Mouse (Mus musculus) limb, embryonic 13.5 days (tissue): ENCODE data around the gene Eva1a. TPM values are rescaled to one million over a fixed set of nuclear protein-coding genes. Genes with fewer than 3 reads are reported as not detected.

Experiments used
- ATAC-seq: fragments of 200-750 bp; cut with Nextera tagmentation; 2 replicates; pipeline ENCODE4 v1.8.0; 2017; ENCODE audit warnings: low read depth, moderate number of reproducible peaks, moderate TSS enrichment; ENCODE audit not compliant: low FRiP score
- H3K27ac ChIP-seq: fragments of 300-500 bp; sonication (generic); 2 replicates; pipeline ENCODE4 v1.5.1; 2015; ENCODE audit warnings: inconsistent platforms, mild to moderate bottlenecking, moderate library complexity
- H3K27me3 ChIP-seq: fragments of 300-500 bp; sonication (generic); 2 replicates; pipeline ENCODE4 v1.6.1; 2015; ENCODE audit warnings: mild to moderate bottlenecking, inconsistent platforms
- H3K36me3 ChIP-seq: fragments of 300-500 bp; sonication (generic); 2 replicates; pipeline ENCODE4 v1.6.1; 2015; ENCODE audit warnings: inconsistent platforms, mild to moderate bottlenecking, moderate library complexity
- H3K4me1 ChIP-seq: fragments of 300-500 bp; sonication (generic); 2 replicates; pipeline ENCODE4 v1.6.1; 2015; ENCODE audit warnings: inconsistent platforms
- H3K4me2 ChIP-seq: fragments of 300-500 bp; sonication (generic); replicated peaks from 2 replicates; pipeline ENCODE4 v1.6.1; 2015; ENCODE audit warnings: inconsistent platforms, mild to moderate bottlenecking, moderate library complexity
- H3K4me3 ChIP-seq: fragments of 300-500 bp; sonication (generic); 2 replicates; pipeline ENCODE4 v1.5.1; 2015; ENCODE audit warnings: moderate library complexity, mild to moderate bottlenecking, inconsistent platforms
- H3K9ac ChIP-seq: fragments of 300-500 bp; sonication (generic); 2 replicates; pipeline ENCODE4 v1.6.1; 2015; ENCODE audit warnings: mild to moderate bottlenecking, inconsistent platforms
- H3K9me3 ChIP-seq: fragments of 300-500 bp; sonication (generic); 2 replicates; pipeline ENCODE4 v1.6.1; 2016; ENCODE audit warnings: inconsistent platforms
- WGBS: fragments of 180-500 bp; shearing (Covaris S2); methylation state at CpG from one replicate; pipeline ENCODE4 v1.1.7; 2015; 5-methylcytosine and 5-hydroxymethylcytosine counted together
- polyA plus RNA-seq: library from polyadenylated mRNA; unstranded; fragments of >200 nt; fragmentation: Nextera tagmentation; extraction: Ambion mirVana; gene quantifications from 2 replicates; pipeline ENCODE4 v1.2.1, GENCODE M21; 2015

The Eva1a gene
- polyA plus RNA-seq, 1 experiment from 2014 or later = 39.1 TPM

- WGBS = 100% methylated on average over 2 of the region's 2 CpGs
- no peak for ATAC-seq
- Histone ChIP-seq H3K4me3 (no peak overlapping the region), H3K4me2 (no peak overlapping the region), H3K27me3 (no peaks in the 10 kb centered on the region), H3K9ac (no peak overlapping the region), H3K36me3 (peaks cover 65% of the 10 kb centered on the region), H3K9me3 (0 out of 2 replicates have a peak, but pooled peaks cover 4% of the 10 kb centered on the region), H3K4me1 (peaks cover 6% of the 10 kb centered on the region; the same call in 1 of the 2 replicates), H3K27ac (no peak overlapping the region)
Measured at GRCm38 (mm10) chr6:82073011-82073410, 32.2 kb downstream of the Eva1a start.

- WGBS = 84% methylated on average over 3 of the region's 3 CpGs
Measured at GRCm38 (mm10) chr6:82073567-82073966, 32.7 kb downstream of the Eva1a start.

GRCm38 (mm10) chr6:82076364-82076763 lies 35.5 kb downstream of the Eva1a start:
- 84% methylated on average over 4 of the region's 4 CpGs for WGBS
- H3K4me1 ChIP-seq = no peaks in the 10 kb centered on the region
- H3K9ac ChIP-seq = no peak overlapping the region
- 0 out of 2 replicates have a peak, but pooled peaks cover 6% of the 10 kb centered on the region for H3K9me3 ChIP-seq
- no peak overlapping the region for H3K27ac ChIP-seq
- no peak overlapping the region for H3K4me2 ChIP-seq
- H3K4me3 ChIP-seq = no peak overlapping the region
- no peak for ATAC-seq
- no peaks in the 10 kb centered on the region for H3K27me3 ChIP-seq
- peaks cover 73% of the 10 kb centered on the region for H3K36me3 ChIP-seq

More at GRCm38 (mm10) chr6:82073567-82073966, 32.7 kb downstream of the Eva1a start:
- no peak overlapping the region for H3K27ac ChIP-seq
- H3K27me3 ChIP-seq = no peaks in the 10 kb centered on the region
- H3K4me1 ChIP-seq = peaks cover 6% of the 10 kb centered on the region; the same call in 1 of the 2 replicates
- no peak overlapping the region for H3K9ac ChIP-seq
- no peak for ATAC-seq
- H3K4me3 ChIP-seq = no peak overlapping the region
- H3K9me3 ChIP-seq = 0 out of 2 replicates have a peak, but pooled peaks cover 4% of the 10 kb centered on the region
- H3K36me3 ChIP-seq = peaks cover 65% of the 10 kb centered on the region
- no peak overlapping the region for H3K4me2 ChIP-seq

GRCm38 (mm10) chr6:82078875-82079274 lies 38.0 kb downstream of the Eva1a start:
- H3K36me3 ChIP-seq = peaks cover 60% of the 10 kb centered on the region
- ATAC-seq = no peak
- no peak overlapping the region for H3K9ac ChIP-seq
- 91% methylated on average over 4 of the region's 4 CpGs for WGBS
- no peak overlapping the region for H3K4me2 ChIP-seq
- no peaks in the 10 kb centered on the region for H3K27me3 ChIP-seq
- no peaks in the 10 kb centered on the region for H3K4me1 ChIP-seq
- H3K27ac ChIP-seq = no peak overlapping the region
- 0 out of 2 replicates have a peak, but pooled peaks cover 6% of the 10 kb centered on the region for H3K9me3 ChIP-seq
- H3K4me3 ChIP-seq = no peak overlapping the region

- no peak overlapping the region for H3K4me3 ChIP-seq
- H3K27me3 ChIP-seq = no peaks in the 10 kb centered on the region
- H3K9me3 ChIP-seq = 0 out of 2 replicates have a peak, but pooled peaks cover 10% of the 10 kb centered on the region
- no peaks in the 10 kb centered on the region for H3K4me1 ChIP-seq
- H3K27ac ChIP-seq = no peak overlapping the region
- peaks cover 62% of the 10 kb centered on the region for H3K36me3 ChIP-seq
- H3K9ac ChIP-seq = no peak overlapping the region
- H3K4me2 ChIP-seq = no peak overlapping the region
- ATAC-seq = no peak
- 80% methylated on average over 6 of the region's 6 CpGs for WGBS
Measured at GRCm38 (mm10) chr6:82083655-82084054, 42.8 kb downstream of the Eva1a start.

- no peaks in the 10 kb centered on the region for H3K4me1 ChIP-seq
- no peak overlapping the region for H3K4me3 ChIP-seq
- 76% methylated on average over 3 of the region's 3 CpGs for WGBS
- ATAC-seq = no peak
- H3K4me2 ChIP-seq = no peak overlapping the region
- H3K9ac ChIP-seq = no peak overlapping the region
- H3K36me3 ChIP-seq = peaks cover 62% of the 10 kb centered on the region
- 0 out of 2 replicates have a peak, but pooled peaks cover 10% of the 10 kb centered on the region for H3K9me3 ChIP-seq
- no peak overlapping the region for H3K27ac ChIP-seq
- H3K27me3 ChIP-seq = no peaks in the 10 kb centered on the region
Measured at GRCm38 (mm10) chr6:82084235-82084634, 43.4 kb downstream of the Eva1a start.

- peaks cover 56% of the 10 kb centered on the region for H3K36me3 ChIP-seq
- no peak overlapping the region for H3K4me2 ChIP-seq
- no peak for ATAC-seq
- 0 out of 2 replicates have a peak, but pooled peaks cover 10% of the 10 kb centered on the region for H3K9me3 ChIP-seq
- H3K9ac ChIP-seq = no peak overlapping the region
- no peak overlapping the region for H3K27ac ChIP-seq
- H3K4me3 ChIP-seq = no peak overlapping the region
- no peaks in the 10 kb centered on the region for H3K27me3 ChIP-seq
- H3K4me1 ChIP-seq = no peaks in the 10 kb centered on the region
- WGBS = 89% methylated on average over 8 of the region's 8 CpGs
Measured at GRCm38 (mm10) chr6:82085313-82085908, 44.6 kb downstream of the Eva1a start.

- 73% methylated on average over 4 of the region's 4 CpGs for WGBS
- Histone ChIP-seq H3K27ac (no peak overlapping the region), H3K4me1 (no peaks in the 10 kb centered on the region), H3K4me2 (no peak overlapping the region), H3K9me3 (0 out of 2 replicates have a peak, but pooled peaks cover 8% of the 10 kb centered on the region), H3K4me3 (no peak overlapping the region), H3K36me3 (peaks cover 51% of the 10 kb centered on the region), H3K27me3 (peaks cover 8% of the 10 kb centered on the region), H3K9ac (no peak overlapping the region)
- ATAC-seq = no peak
Measured at GRCm38 (mm10) chr6:82088133-82088532, 47.3 kb downstream of the Eva1a start.

- peaks cover 8% of the 10 kb centered on the region for H3K27me3 ChIP-seq
- H3K36me3 ChIP-seq = peaks cover 26% of the 10 kb centered on the region
- peak overlapping the region; percentile 45 for H3K4me2 ChIP-seq
- no peak overlapping the region for H3K27ac ChIP-seq
- ATAC-seq = no peak
- 0 out of 2 replicates have a peak, but pooled peaks cover 2% of the 10 kb centered on the region for H3K9me3 ChIP-seq
- no peak overlapping the region for H3K9ac ChIP-seq
- H3K4me1 ChIP-seq = no peaks in the 10 kb centered on the region
- WGBS = 13% methylated on average over 28 of the region's 28 CpGs
- H3K4me3 ChIP-seq = peak overlapping the region; percentile 21
Measured at GRCm38 (mm10) chr6:82091773-82092172, 50.9 kb downstream of the Eva1a start.

- ATAC-seq = no peak
- H3K36me3 ChIP-seq = peaks cover 10% of the 10 kb centered on the region
- no peak overlapping the region for H3K9ac ChIP-seq
- H3K9me3 ChIP-seq = peaks cover 4% of the 10 kb centered on the region; the same call in 1 of the 2 replicates
- H3K4me2 ChIP-seq = no peak overlapping the region
- H3K4me3 ChIP-seq = no peak overlapping the region
- no peaks in the 10 kb centered on the region for H3K4me1 ChIP-seq
- no peaks in the 10 kb centered on the region for H3K27me3 ChIP-seq
- H3K27ac ChIP-seq = no peak overlapping the region
- WGBS = 84% methylated on average over 1 of the region's 1 CpGs
Measured at GRCm38 (mm10) chr6:82097705-82098104, 56.9 kb downstream of the Eva1a start.

- ATAC-seq = no peak
- H3K36me3 ChIP-seq = peaks cover 6% of the 10 kb centered on the region
- H3K9ac ChIP-seq = no peak overlapping the region
- H3K27me3 ChIP-seq = no peaks in the 10 kb centered on the region
- H3K4me1 ChIP-seq = no peaks in the 10 kb centered on the region
- no peak overlapping the region for H3K4me3 ChIP-seq
- no peak overlapping the region for H3K4me2 ChIP-seq
- no peak overlapping the region for H3K27ac ChIP-seq
- 81% methylated on average over 1 of the region's 1 CpGs for WGBS
- H3K9me3 ChIP-seq = peaks cover 4% of the 10 kb centered on the region; the same call in 1 of the 2 replicates
Measured at GRCm38 (mm10) chr6:82098456-82098855, 57.6 kb downstream of the Eva1a start.

GRCm38 (mm10) chr6:82110473-82110872 lies 69.6 kb downstream of the Eva1a start:
- 75% methylated on average over 7 of the region's 7 CpGs for WGBS
- no peak overlapping the region for H3K4me3 ChIP-seq
- no peak overlapping the region for H3K27ac ChIP-seq
- no peak overlapping the region for H3K4me2 ChIP-seq
- ATAC-seq = no peak
- peaks cover 4% of the 10 kb centered on the region for H3K4me1 ChIP-seq
- no peaks in the 10 kb centered on the region for H3K36me3 ChIP-seq
- H3K9me3 ChIP-seq = no peaks in the 10 kb centered on the region
- H3K27me3 ChIP-seq = no peaks in the 10 kb centered on the region
- no peak overlapping the region for H3K9ac ChIP-seq

GRCm38 (mm10) chr6:82111111-82111510 lies 70.3 kb downstream of the Eva1a start:
- H3K9me3 ChIP-seq = no peaks in the 10 kb centered on the region
- H3K27me3 ChIP-seq = no peaks in the 10 kb centered on the region
- H3K9ac ChIP-seq = no peak overlapping the region
- no peak overlapping the region for H3K27ac ChIP-seq
- 96% methylated on average over 1 of the region's 1 CpGs for WGBS
- no peaks in the 10 kb centered on the region for H3K36me3 ChIP-seq
- H3K4me2 ChIP-seq = no peak overlapping the region
- ATAC-seq = no peak
- peaks cover 10% of the 10 kb centered on the region for H3K4me1 ChIP-seq
- H3K4me3 ChIP-seq = no peak overlapping the region
